Mouse (Mus musculus): ENCODE measurements at regions not wholly inside any gene's neighbourhood (a gene's known extent, or its start where the extent isn't known, plus 50 kb on each side); places are given as distances from the start of the nearest gene placed in this dataset.

GRCm38 (mm10) chr14:102306332-102306731 lies 576.6 kb downstream of the Lmo7 start:
- ATAC-seq (replicated peaks; ENCODE audit: insufficient number of reproducible peaks, low FRiP score, low TSS enrichment, low read depth), result no peak

DNA sequence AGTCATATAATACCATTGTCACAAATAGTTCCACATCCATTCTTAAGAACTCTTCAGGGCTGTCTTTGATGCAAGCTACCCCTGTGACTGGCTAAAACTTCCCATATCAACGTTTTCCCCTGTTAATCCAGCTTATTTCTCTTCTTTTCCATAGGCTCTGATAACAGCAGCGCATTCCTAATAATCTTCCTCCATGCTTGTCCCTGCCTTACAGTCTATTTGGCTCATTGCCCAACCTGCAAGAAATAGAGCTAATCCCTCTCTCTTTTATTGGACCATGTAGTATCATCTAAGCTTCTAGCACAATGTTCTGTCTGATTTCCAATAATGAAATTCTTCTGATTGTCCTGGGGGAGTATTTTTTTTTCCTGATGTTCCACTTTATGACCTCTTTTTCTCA lies 573.1 kb downstream of the Lmo7 start:
- H3K4me3 ChIP-seq (ENCODE audit: low read depth, low read length), result no peak overlapping the region
- H3K9ac ChIP-seq (replicated peaks; ENCODE audit: low read length), result no peak overlapping the region
- no peak overlapping the region for H3K4me2 ChIP-seq (ENCODE audit: low read depth, low read length)
- ATAC-seq (replicated peaks; ENCODE audit: insufficient number of reproducible peaks, low FRiP score, low TSS enrichment, low read depth), result no peak
- H3K27ac ChIP-seq (replicated peaks; ENCODE audit: low read depth, low read length), result no peak overlapping the region
- H3K36me3 ChIP-seq (replicated peaks; ENCODE audit: control insufficient read depth, insufficient read depth, low read depth, low read length), result no peaks in the 10 kb centered on the region
- H3K9me3 ChIP-seq (replicated peaks; ENCODE audit: control insufficient read depth, low read length), result no peaks in the 10 kb centered on the region
- H3K4me1 ChIP-seq (ENCODE audit: control insufficient read depth, insufficient read depth, low read length), result no peaks in the 10 kb centered on the region
- no peak for DNase-seq (ENCODE audit: low spot score)
- no peaks in the 10 kb centered on the region for H3K27me3 ChIP-seq (ENCODE audit: control insufficient read depth, insufficient read depth, low read length)
- WGBS, result 86% methylated on average over 2 of the region's 2 CpGs

More at GRCm38 (mm10) chr14:102306332-102306731, 576.6 kb downstream of the Lmo7 start:
- no peak overlapping the region for H3K4me2 ChIP-seq (ENCODE audit: low read depth, low read length)
- H3K9me3 ChIP-seq (replicated peaks; ENCODE audit: control insufficient read depth, low read length), result no peaks in the 10 kb centered on the region
- H3K4me3 ChIP-seq (ENCODE audit: low read depth, low read length), result no peak overlapping the region
- H3K9ac ChIP-seq (replicated peaks; ENCODE audit: low read length), result no peak overlapping the region
- no peaks in the 10 kb centered on the region for H3K4me1 ChIP-seq (ENCODE audit: control insufficient read depth, insufficient read depth, low read length)
- no peak overlapping the region for H3K27ac ChIP-seq (replicated peaks; ENCODE audit: low read depth, low read length)
- no peaks in the 10 kb centered on the region for H3K27me3 ChIP-seq (ENCODE audit: control insufficient read depth, insufficient read depth, low read length)
- WGBS, result 82% methylated on average over 6 of the region's 6 CpGs
- H3K36me3 ChIP-seq (replicated peaks; ENCODE audit: control insufficient read depth, insufficient read depth, low read depth, low read length), result no peaks in the 10 kb centered on the region
- DNase-seq (ENCODE audit: low spot score), result no peak

- no peak for ATAC-seq (replicated peaks; ENCODE audit: insufficient number of reproducible peaks, low FRiP score, low TSS enrichment, low read depth)
- no peaks in the 10 kb centered on the region for H3K9me3 ChIP-seq (replicated peaks; ENCODE audit: control insufficient read depth, low read length)
- H3K4me1 ChIP-seq (ENCODE audit: control insufficient read depth, insufficient read depth, low read length), result no peaks in the 10 kb centered on the region
- H3K4me2 ChIP-seq (ENCODE audit: low read depth, low read length), result no peak overlapping the region
- DNase-seq (ENCODE audit: low spot score), result no peak
- no peak overlapping the region for H3K27ac ChIP-seq (replicated peaks; ENCODE audit: low read depth, low read length)
- H3K27me3 ChIP-seq (ENCODE audit: control insufficient read depth, insufficient read depth, low read length), result no peaks in the 10 kb centered on the region
- WGBS, result 91% methylated on average over 6 of the region's 6 CpGs
- no peak overlapping the region for H3K4me3 ChIP-seq (ENCODE audit: low read depth, low read length)
- H3K36me3 ChIP-seq (replicated peaks; ENCODE audit: control insufficient read depth, insufficient read depth, low read depth, low read length), result no peaks in the 10 kb centered on the region
- no peak overlapping the region for H3K9ac ChIP-seq (replicated peaks; ENCODE audit: low read length)
These were observed 570.5 kb downstream of the Lmo7 start for GRCm38 (mm10) chr14:102300251-102300650.

- Histone ChIP-seq H3K36me3 (replicated peaks; ENCODE audit: control insufficient read depth, insufficient read depth, low read depth, low read length) (no peaks in the 10 kb centered on the region), H3K9ac (replicated peaks; ENCODE audit: low read length) (no peak overlapping the region), H3K27ac (replicated peaks; ENCODE audit: low read depth, low read length) (no peak overlapping the region), H3K9me3 (replicated peaks; ENCODE audit: control insufficient read depth, low read length) (no peaks in the 10 kb centered on the region), H3K4me2 (ENCODE audit: low read depth, low read length) (no peak overlapping the region), H3K4me3 (ENCODE audit: low read depth, low read length) (no peak overlapping the region), H3K27me3 (ENCODE audit: control insufficient read depth, insufficient read depth, low read length) (no peaks in the 10 kb centered on the region), H3K4me1 (ENCODE audit: control insufficient read depth, insufficient read depth, low read length) (no peaks in the 10 kb centered on the region)
- DNase-seq (ENCODE audit: low spot score) (no peak), ATAC-seq (replicated peaks; ENCODE audit: insufficient number of reproducible peaks, low FRiP score, low TSS enrichment, low read depth) (no peak)
- WGBS, result 74% methylated on average over 1 of the region's 1 CpGs
These were observed 561.6 kb downstream of the Lmo7 start for GRCm38 (mm10) chr14:102291361-102291760.

DNA sequence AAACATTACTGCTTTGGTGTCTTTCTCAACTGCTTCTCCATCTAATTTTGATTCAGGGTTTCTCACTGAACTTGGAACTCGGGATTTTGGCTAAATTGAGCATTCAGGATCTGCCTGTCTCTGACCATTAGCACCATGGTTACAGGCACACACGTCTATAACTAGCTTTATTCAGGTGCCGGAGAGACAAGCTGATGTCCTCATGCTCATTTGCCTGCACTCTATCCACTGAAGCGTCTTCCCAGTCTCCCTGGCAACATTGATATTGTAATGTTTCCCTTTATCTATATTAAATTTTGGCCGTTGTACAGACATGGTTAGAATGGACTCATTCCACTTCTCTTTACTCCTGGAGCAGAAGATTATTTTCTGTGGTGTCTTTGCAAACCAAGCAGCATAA lies 520.3 kb downstream of the Lmo7 start:
- Histone ChIP-seq H3K36me3 (replicated peaks; ENCODE audit: control insufficient read depth, insufficient read depth, low read depth, low read length) (no peaks in the 10 kb centered on the region), H3K4me2 (ENCODE audit: low read depth, low read length) (no peak overlapping the region), H3K9ac (replicated peaks; ENCODE audit: low read length) (no peak overlapping the region), H3K9me3 (replicated peaks; ENCODE audit: control insufficient read depth, low read length) (no peaks in the 10 kb centered on the region), H3K27ac (replicated peaks; ENCODE audit: low read depth, low read length) (no peak overlapping the region), H3K4me3 (ENCODE audit: low read depth, low read length) (no peak overlapping the region), H3K27me3 (ENCODE audit: control insufficient read depth, insufficient read depth, low read length) (no peaks in the 10 kb centered on the region), H3K4me1 (ENCODE audit: control insufficient read depth, insufficient read depth, low read length) (no peaks in the 10 kb centered on the region)
- DNase-seq (ENCODE audit: low spot score) (no peak), ATAC-seq (replicated peaks; ENCODE audit: insufficient number of reproducible peaks, low FRiP score, low TSS enrichment, low read depth) (no peak)
- WGBS, result 81% methylated on average over 5 of the region's 5 CpGs

- H3K36me3 ChIP-seq (replicated peaks; ENCODE audit: control insufficient read depth, insufficient read depth, low read depth, low read length), result no peaks in the 10 kb centered on the region
- DNase-seq (ENCODE audit: low spot score), result no peak
- no peaks in the 10 kb centered on the region for H3K9me3 ChIP-seq (replicated peaks; ENCODE audit: control insufficient read depth, low read length)
- H3K4me2 ChIP-seq (ENCODE audit: low read depth, low read length), result no peak overlapping the region
- no peak overlapping the region for H3K4me3 ChIP-seq (ENCODE audit: low read depth, low read length)
- H3K27me3 ChIP-seq (ENCODE audit: control insufficient read depth, insufficient read depth, low read length), result no peaks in the 10 kb centered on the region
- 76% methylated on average over 2 of the region's 2 CpGs for WGBS
- ATAC-seq (replicated peaks; ENCODE audit: insufficient number of reproducible peaks, low FRiP score, low TSS enrichment, low read depth), result no peak
- no peak overlapping the region for H3K9ac ChIP-seq (replicated peaks; ENCODE audit: low read length)
- H3K27ac ChIP-seq (replicated peaks; ENCODE audit: low read depth, low read length), result no peak overlapping the region
- no peaks in the 10 kb centered on the region for H3K4me1 ChIP-seq (ENCODE audit: control insufficient read depth, insufficient read depth, low read length)
These were observed 518.8 kb downstream of the Lmo7 start for GRCm38 (mm10) chr14:102248581-102248980.

DNA sequence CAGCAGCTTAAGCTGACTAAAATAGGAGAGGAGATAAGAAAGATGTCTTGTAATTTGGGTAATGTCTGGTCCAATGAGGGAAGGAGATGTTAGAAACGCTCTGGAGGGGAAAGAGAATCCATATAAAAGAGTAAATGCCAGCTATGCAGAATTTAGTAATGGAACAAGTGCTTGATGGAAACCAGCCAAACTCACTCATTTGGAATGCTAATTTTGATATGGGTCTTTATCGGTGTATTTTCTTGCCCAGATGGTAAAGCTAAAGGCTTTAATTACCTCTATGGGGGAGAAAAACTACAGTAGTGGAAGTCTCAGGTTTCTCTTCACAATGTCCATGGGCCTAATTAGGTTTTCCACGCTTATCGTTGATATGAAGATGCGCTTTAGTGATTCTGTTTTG lies 518.3 kb downstream of the Lmo7 start:
- no peaks in the 10 kb centered on the region for H3K9me3 ChIP-seq (replicated peaks; ENCODE audit: control insufficient read depth, low read length)
- 79% methylated on average over 5 of the region's 5 CpGs for WGBS
- no peak for ATAC-seq (replicated peaks; ENCODE audit: insufficient number of reproducible peaks, low FRiP score, low TSS enrichment, low read depth)
- DNase-seq (ENCODE audit: low spot score), result no peak
- no peaks in the 10 kb centered on the region for H3K4me1 ChIP-seq (ENCODE audit: control insufficient read depth, insufficient read depth, low read length)
- no peak overlapping the region for H3K4me2 ChIP-seq (ENCODE audit: low read depth, low read length)
- H3K4me3 ChIP-seq (ENCODE audit: low read depth, low read length), result no peak overlapping the region
- H3K9ac ChIP-seq (replicated peaks; ENCODE audit: low read length), result no peak overlapping the region
- H3K36me3 ChIP-seq (replicated peaks; ENCODE audit: control insufficient read depth, insufficient read depth, low read depth, low read length), result no peaks in the 10 kb centered on the region
- no peak overlapping the region for H3K27ac ChIP-seq (replicated peaks; ENCODE audit: low read depth, low read length)
- H3K27me3 ChIP-seq (ENCODE audit: control insufficient read depth, insufficient read depth, low read length), result no peaks in the 10 kb centered on the region

- H3K27me3 ChIP-seq (ENCODE audit: control insufficient read depth, insufficient read depth, low read length), result no peaks in the 10 kb centered on the region
- H3K9me3 ChIP-seq (replicated peaks; ENCODE audit: control insufficient read depth, low read length), result no peaks in the 10 kb centered on the region
- no peaks in the 10 kb centered on the region for H3K4me1 ChIP-seq (ENCODE audit: control insufficient read depth, insufficient read depth, low read length)
- H3K36me3 ChIP-seq (replicated peaks; ENCODE audit: control insufficient read depth, insufficient read depth, low read depth, low read length), result no peaks in the 10 kb centered on the region
- WGBS, result 52% methylated on average over 4 of the region's 4 CpGs
- no peak overlapping the region for H3K4me3 ChIP-seq (ENCODE audit: low read depth, low read length)
- ATAC-seq (replicated peaks; ENCODE audit: insufficient number of reproducible peaks, low FRiP score, low TSS enrichment, low read depth) (no peak), DNase-seq (ENCODE audit: low spot score) (no peak)
- no peak overlapping the region for H3K27ac ChIP-seq (replicated peaks; ENCODE audit: low read depth, low read length)
- no peak overlapping the region for H3K9ac ChIP-seq (replicated peaks; ENCODE audit: low read length)
- no peak overlapping the region for H3K4me2 ChIP-seq (ENCODE audit: low read depth, low read length)
These were observed 514.2 kb downstream of the Lmo7 start for GRCm38 (mm10) chr14:102243806-102244536.
